Mouse (Mus musculus): ENCODE measurements around the gene Slc30a5.
"Not testable (repeated sequence)": the region's sequence is repeated elsewhere in the genome, so short reads cannot be mapped to it uniquely, and the experiment has no call there.

DNA sequence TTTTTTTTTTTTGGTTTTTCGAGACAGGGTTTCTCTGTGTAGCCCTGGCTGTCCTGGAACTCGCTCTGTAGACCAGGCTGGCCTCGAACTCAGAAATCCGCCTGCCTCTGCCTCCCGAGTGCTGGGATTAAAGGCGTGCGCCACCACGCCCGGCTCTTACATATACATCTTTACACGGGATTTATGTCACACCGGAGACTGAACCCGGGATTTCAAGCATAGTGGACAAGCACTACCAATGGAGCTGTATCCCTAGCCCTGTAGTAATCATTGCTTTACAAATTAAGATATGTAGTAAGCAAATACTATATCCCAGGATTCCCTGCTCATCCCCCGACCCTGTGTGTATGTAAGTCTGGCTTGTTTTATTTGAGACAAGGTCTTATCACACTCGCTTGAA lies 45.2 kb downstream of the Slc30a5 start:
- TF ChIP-seq EP300, CTCF (IDR thresholded peaks at IDR 0.05; ENCODE audit: low read depth): not testable (repeated sequence)
